Mouse (Mus musculus) testis, adult 10 weeks (tissue): ENCODE measurements around the gene Rnf2. TPM values are rescaled to one million over a fixed set of nuclear protein-coding genes. Genes with fewer than 3 reads are reported as not detected.

Experiments used
- polyA plus RNA-seq: library from polyadenylated mRNA; stranded (reverse); fragments of 350-450 nt; fragmentation: Illumina TruSeq; extraction: RNeasy Lipid Tissue Mini Kit (QIAGEN cat#74804); gene quantifications from one replicate; pipeline ENCODE4 v1.2.3, GENCODE M21; 2014; ENCODE audit warnings: low read depth, low replicate concordance

The Rnf2 gene
- polyA plus RNA-seq, result 144 TPM

GRCm38 (mm10) chr1:151500531-151501361 is at the start of gene Rnf2:
TSS of gene Rnf2 (minus strand) at chr1:151500955.

GRCm38 (mm10) chr1:151428263-151429221 is 72.2 kb downstream of the Rnf2 start, which contains the start of the genes Swt1 and Trmt1l:
TSS of gene Swt1 (minus strand) at chr1:151428455.
TSS of gene Trmt1l (plus strand) at chr1:151428542.

Other genes starting within 250 kb of the Rnf2 start
- 268 TPM for gene Ivns1abp, start 156.5 kb downstream of the Rnf2 start, polyA plus RNA-seq
- 131 TPM for gene Swt1, start 72.5 kb downstream of the Rnf2 start, polyA plus RNA-seq
- gene Trmt1l, start 72.4 kb downstream of the Rnf2 start, polyA plus RNA-seq, result 37.1 TPM
- 14.7 TPM for gene Fam129a, start 70.2 kb upstream of the Rnf2 start, polyA plus RNA-seq